Mouse (Mus musculus) hindbrain, postnatal 0 days (tissue): ENCODE results near the gene Ctdnep1. TPM values are rescaled to one million over a fixed set of nuclear protein-coding genes. Genes with fewer than 3 reads are reported as not detected.
A peak's percentile ranks its signal among the peaks of the same experiment; 100 is the strongest.

Experiments
- ATAC-seq: fragments of 200-750 bp; cut with Nextera tagmentation; 2 replicates; pipeline ENCODE4 v1.8.0; 2017; ENCODE audit warnings: mild to moderate bottlenecking, moderate TSS enrichment, moderate library complexity
- DNase-seq: peaks from one replicate; pipeline ENCODE4 v3.0.0-alpha.2; 2015; ENCODE audit warnings: low spot score
- H3K27ac ChIP-seq: fragments of 300-500 bp; sonication (generic); 2 replicates; pipeline ENCODE4 v1.5.1; 2014; ENCODE audit warnings: mild to moderate bottlenecking
- H3K27me3 ChIP-seq: fragments of 300-500 bp; sonication (generic); 2 replicates; pipeline ENCODE4 v1.6.1; 2014; ENCODE audit warnings: low read length, mixed read lengths; ENCODE audit not compliant: insufficient read depth
- H3K36me3 ChIP-seq: fragments of 300-500 bp; sonication (generic); 2 replicates; pipeline ENCODE4 v1.6.1; 2014; ENCODE audit warnings: low read length, mixed read lengths; ENCODE audit not compliant: insufficient read depth
- H3K4me1 ChIP-seq: fragments of 300-500 bp; sonication (generic); 2 replicates; pipeline ENCODE4 v1.6.1; 2014; ENCODE audit warnings: antibody characterized with exemption, low read length, mixed read lengths; ENCODE audit not compliant: insufficient read depth
- H3K4me2 ChIP-seq: fragments of 300-500 bp; sonication (generic); 2 replicates; pipeline ENCODE4 v1.6.1; 2014; ENCODE audit warnings: low read depth, mild to moderate bottlenecking, low read length, moderate library complexity, mixed read lengths
- H3K4me3 ChIP-seq: fragments of 300-500 bp; sonication (generic); 2 replicates; pipeline ENCODE4 v1.5.1; 2014; ENCODE audit warnings: low read length
- H3K9ac ChIP-seq: fragments of 300-500 bp; sonication (generic); replicated peaks from 2 replicates; pipeline ENCODE4 v1.6.1; 2014; ENCODE audit warnings: mild to moderate bottlenecking, low read length, moderate library complexity, mixed read lengths
- H3K9me3 ChIP-seq: fragments of 300-500 bp; sonication (generic); 2 replicates; pipeline ENCODE4 v1.6.1; 2016; ENCODE audit warnings: low read length, mixed read lengths
- CTCF ChIP-seq: IDR thresholded peaks from 2 replicates; pipeline ENCODE4 v1.5.1; 2016; ENCODE audit warnings: antibody characterized with exemption, control low read depth, low read depth
- WGBS: fragments of 180-500 bp; shearing (Covaris S2); extraction: QIAGEN DNeasy Blood & Tissue Kit; methylation state at CpG from one replicate; pipeline ENCODE4 v1.1.7; 2014; 5-methylcytosine and 5-hydroxymethylcytosine counted together
- polyA plus RNA-seq: library from polyadenylated mRNA; unstranded; fragments of >200 nt; fragmentation: Nextera tagmentation; extraction: Ambion mirVana; gene quantifications from 2 replicates; pipeline ENCODE4 v1.2.1, GENCODE M21; 2015
- total RNA-seq: library from RNA; depleted of rRNA; stranded (reverse); fragments of >200 nt; gene quantifications from 2 replicates; pipeline ENCODE4 v1.2.3, GENCODE M21; 2014

Ctdnep1 gene
- total and polyA plus RNA-seq, 2 experiments from 2014 or later: 24.7 to 40.9 TPM

DNA sequence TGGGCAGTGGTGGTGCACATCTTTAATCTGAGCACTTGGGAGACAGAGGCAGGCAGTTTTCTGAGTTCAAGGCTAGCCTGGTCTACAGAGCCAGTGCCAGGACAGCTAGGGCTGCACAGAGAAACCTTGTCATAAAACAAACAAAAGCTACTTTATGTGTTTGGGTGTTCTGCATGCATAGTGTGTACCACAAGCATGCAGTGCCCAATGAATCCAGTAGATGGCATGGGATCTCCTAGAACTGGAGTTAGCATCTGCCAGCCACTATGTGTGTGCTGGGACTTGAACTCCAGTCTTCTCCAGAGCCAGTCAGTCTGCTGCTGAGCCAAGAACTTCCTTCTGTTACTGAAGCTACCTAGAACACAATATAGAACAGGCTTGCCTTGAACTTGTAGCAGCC is 20.9 kb downstream of the Ctdnep1 start:
- peak; percentile 77 for DNase-seq

DNA sequence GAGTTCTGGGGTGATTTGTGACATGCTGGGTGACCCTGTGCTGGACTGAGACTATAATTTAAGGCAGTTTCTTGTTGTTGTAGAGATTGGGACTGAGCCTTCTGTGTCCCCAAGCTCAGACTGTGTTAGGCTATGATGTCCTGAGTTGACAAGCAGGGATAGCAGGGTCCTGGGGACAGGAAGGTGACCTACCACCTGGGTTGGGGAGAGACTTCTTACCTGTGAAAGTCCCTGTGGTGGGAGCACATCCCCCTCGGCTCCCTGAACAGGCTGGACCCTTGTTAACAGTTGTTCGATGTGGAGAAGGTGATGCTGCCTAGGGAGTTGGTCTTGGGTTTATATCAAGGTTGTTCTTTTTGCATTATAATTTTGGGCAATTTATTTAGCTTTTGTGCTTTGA is 21.5 kb downstream of the Ctdnep1 start:
- H3K4me3 ChIP-seq: peak overlapping the region; percentile 67
- H3K27ac ChIP-seq: no peak overlapping the region
- 96% methylated on average over 2 of the region's 2 CpGs for WGBS
- TF ChIP-seq CTCF: no peak
- no peaks in the 10 kb centered on the region for H3K9me3 ChIP-seq
- peaks cover 37% of the 10 kb centered on the region for H3K36me3 ChIP-seq
- no peaks in the 10 kb centered on the region for H3K27me3 ChIP-seq
- no peak for ATAC-seq
- H3K4me1 ChIP-seq: peaks cover 22% of the 10 kb centered on the region
- H3K4me2 ChIP-seq: peak overlapping the region; percentile 92
- H3K9ac ChIP-seq: no peak overlapping the region
- no peak for DNase-seq

More for the DNA sequence above, 20.9 kb downstream of the Ctdnep1 start:
- Histone ChIP-seq H3K4me2 (peak overlapping the region; percentile 92), H3K36me3 (peaks cover 31% of the 10 kb centered on the region), H3K9me3 (no peaks in the 10 kb centered on the region), H3K4me1 (peaks cover 22% of the 10 kb centered on the region), H3K27me3 (no peaks in the 10 kb centered on the region), H3K4me3 (peak overlapping the region; percentile 67), H3K9ac (no peak overlapping the region), H3K27ac (no peak overlapping the region)
- TF ChIP-seq CTCF: peak; percentile 76
- no peak for ATAC-seq

DNA sequence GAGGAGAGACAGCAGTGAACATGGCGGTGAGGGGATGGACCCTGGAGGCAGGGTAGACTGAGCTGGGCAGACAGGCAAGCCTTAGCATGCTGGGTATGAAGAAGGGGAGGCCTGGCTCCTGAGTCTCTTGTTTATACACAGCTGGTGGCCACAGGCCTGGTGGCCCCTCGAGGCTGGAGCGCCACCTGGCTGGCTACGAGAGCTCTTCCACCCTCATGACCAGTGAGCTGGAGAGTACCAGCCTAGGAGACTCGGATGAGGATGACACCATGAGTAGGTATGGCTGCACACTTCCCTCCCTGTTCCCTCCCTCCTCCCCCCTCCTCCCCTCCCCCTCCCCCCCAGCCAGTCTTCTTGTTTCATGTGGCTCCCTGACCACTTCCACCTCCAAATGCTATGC is 24.6 kb downstream of the Ctdnep1 start:
- Histone ChIP-seq H3K4me1 (peaks cover 22% of the 10 kb centered on the region), H3K36me3 (peaks cover 54% of the 10 kb centered on the region), H3K9ac (no peak overlapping the region), H3K27me3 (no peaks in the 10 kb centered on the region), H3K4me2 (no peak overlapping the region), H3K27ac (no peak overlapping the region), H3K4me3 (no peak overlapping the region), H3K9me3 (no peaks in the 10 kb centered on the region)
- TF ChIP-seq CTCF: peak; percentile 48
- ATAC-seq: no peak
- WGBS: 55% methylated on average over 5 of the region's 5 CpGs
- DNase-seq: no peak

DNA sequence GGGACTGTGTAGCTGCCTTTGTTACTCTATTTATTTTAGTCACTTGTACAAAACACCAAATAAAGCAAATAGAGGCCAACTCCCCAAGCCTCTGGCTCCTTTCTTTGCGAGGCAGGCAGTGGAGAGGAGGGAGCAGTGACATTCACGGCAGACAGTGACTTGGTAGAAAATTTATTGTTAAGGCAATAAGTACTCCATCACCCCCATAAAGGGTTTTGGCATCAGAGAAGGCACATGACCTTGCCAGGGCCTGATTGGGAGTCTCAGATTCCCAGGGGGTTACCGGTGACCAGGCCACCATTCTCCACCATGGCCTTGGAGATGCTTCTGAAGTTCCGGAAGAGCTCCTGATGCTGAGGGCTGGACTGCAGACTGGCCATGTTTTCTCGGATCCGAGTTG is 29.1 kb downstream of the Ctdnep1 start:
- DNase-seq: no peak
- H3K27me3 ChIP-seq: no peaks in the 10 kb centered on the region
- no peak overlapping the region for H3K4me3 ChIP-seq
- TF ChIP-seq CTCF: no peak
- no peaks in the 10 kb centered on the region for H3K9me3 ChIP-seq
- no peak overlapping the region for H3K27ac ChIP-seq
- no peak overlapping the region for H3K4me2 ChIP-seq
- WGBS: 86% methylated on average over 6 of the region's 6 CpGs
- H3K36me3 ChIP-seq: peaks cover 74% of the 10 kb centered on the region
- H3K9ac ChIP-seq: no peak overlapping the region
- H3K4me1 ChIP-seq: peaks cover 6% of the 10 kb centered on the region
- ATAC-seq: no peak

DNA sequence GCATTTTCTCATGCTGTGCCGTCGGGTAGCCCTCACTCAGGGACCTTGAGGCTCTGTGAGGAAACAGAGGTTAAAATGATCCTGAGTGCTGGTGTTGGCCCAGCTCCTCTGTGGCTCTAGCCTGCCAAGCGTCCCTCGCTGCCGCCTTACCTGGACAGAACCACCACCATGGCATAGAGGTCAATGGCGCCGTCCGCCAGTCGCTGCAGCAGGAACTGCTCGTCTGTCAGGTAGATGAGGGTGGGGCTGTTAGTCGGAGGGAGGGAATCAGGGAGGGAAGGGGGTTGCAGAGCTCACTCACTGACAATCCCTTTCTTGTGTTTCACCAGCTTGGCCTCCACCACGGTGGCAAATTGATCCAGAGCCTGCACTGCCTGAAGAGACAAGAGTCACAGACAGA is 29.6 kb downstream of the Ctdnep1 start:
- no peak overlapping the region for H3K9ac ChIP-seq
- no peak for TF ChIP-seq CTCF
- DNase-seq (no peak), ATAC-seq (no peak)
- peaks cover 8% of the 10 kb centered on the region for H3K4me1 ChIP-seq
- WGBS: 86% methylated on average over 12 of the region's 12 CpGs
- no peak overlapping the region for H3K27ac ChIP-seq
- no peaks in the 10 kb centered on the region for H3K27me3 ChIP-seq
- no peaks in the 10 kb centered on the region for H3K9me3 ChIP-seq
- H3K4me3 ChIP-seq: no peak overlapping the region
- H3K36me3 ChIP-seq: peaks cover 70% of the 10 kb centered on the region
- no peak overlapping the region for H3K4me2 ChIP-seq

DNA sequence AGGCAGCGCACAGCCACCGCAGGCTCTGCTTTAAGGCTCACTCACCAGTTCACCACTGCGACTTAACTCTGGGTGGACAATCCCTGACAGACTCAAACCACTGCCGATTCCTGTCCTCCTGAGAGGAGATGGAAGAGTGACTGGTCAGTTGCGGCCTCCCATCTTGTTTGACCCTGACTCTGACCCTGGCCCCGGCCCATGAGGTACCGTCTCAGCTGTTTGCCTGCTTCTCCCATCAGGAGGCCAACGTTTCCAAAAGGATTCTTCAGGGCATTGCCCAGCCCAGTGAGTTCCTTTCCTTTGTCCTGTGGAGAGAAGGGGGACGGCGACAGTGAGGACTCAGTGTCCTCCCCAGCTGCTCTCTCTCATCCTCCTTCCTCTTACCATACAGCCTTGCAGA is 30.0 kb downstream of the Ctdnep1 start:
- ATAC-seq (no peak), DNase-seq (no peak)
- Histone ChIP-seq H3K9me3 (no peaks in the 10 kb centered on the region), H3K9ac (no peak overlapping the region), H3K4me1 (peaks cover 9% of the 10 kb centered on the region), H3K27ac (no peak overlapping the region), H3K36me3 (peaks cover 68% of the 10 kb centered on the region), H3K4me3 (no peak overlapping the region), H3K4me2 (no peak overlapping the region), H3K27me3 (no peaks in the 10 kb centered on the region)
- no peak for TF ChIP-seq CTCF
- 76% methylated on average over 10 of the region's 10 CpGs for WGBS

DNA sequence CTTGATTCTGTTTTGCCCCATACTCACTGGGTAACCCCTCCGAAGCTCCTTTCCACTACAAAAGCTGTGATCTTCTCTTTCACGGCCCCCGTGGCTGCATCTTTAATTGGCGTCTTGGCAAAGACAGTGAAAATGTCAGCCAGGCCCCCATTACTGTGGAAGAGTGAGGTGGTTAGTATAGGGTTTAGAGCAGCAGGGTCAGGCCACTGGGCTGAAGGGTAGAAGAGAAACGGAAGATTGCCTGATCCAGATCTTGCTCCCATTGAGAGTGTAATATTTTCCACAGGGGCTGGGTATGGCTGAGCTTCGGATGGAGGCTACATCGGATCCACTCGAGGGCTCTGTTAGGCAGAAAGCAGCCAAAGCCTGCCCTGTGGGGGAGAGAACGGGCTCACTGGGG is 32.0 kb downstream of the Ctdnep1 start:
- 73% methylated on average over 9 of the region's 9 CpGs for WGBS
- no peak for DNase-seq
- H3K36me3 ChIP-seq: peaks cover 48% of the 10 kb centered on the region
- H3K9me3 ChIP-seq: no peaks in the 10 kb centered on the region
- H3K27ac ChIP-seq: no peak overlapping the region
- H3K4me3 ChIP-seq: no peak overlapping the region
- H3K9ac ChIP-seq: no peak overlapping the region
- H3K27me3 ChIP-seq: no peaks in the 10 kb centered on the region
- ATAC-seq: no peak
- H3K4me2 ChIP-seq: no peak overlapping the region
- peaks cover 17% of the 10 kb centered on the region for H3K4me1 ChIP-seq
- TF ChIP-seq CTCF: no peak
